Mouse (Mus musculus) midbrain, embryonic 14.5 days (tissue): ENCODE results near the gene Cp. TPM values are rescaled to one million over a fixed set of nuclear protein-coding genes. Genes with fewer than 3 reads are reported as not detected.
A peak's percentile ranks its signal among the peaks of the same experiment; 100 is the strongest.
"Not testable (repeated sequence)": the region's sequence is repeated elsewhere in the genome, so short reads cannot be mapped to it uniquely, and the experiment has no call there.

Experiments
- ATAC-seq: fragments of 200-750 bp; cut with Nextera tagmentation; 2 replicates; pipeline ENCODE4 v1.8.0; 2017; ENCODE audit warnings: moderate number of reproducible peaks, moderate library complexity; ENCODE audit not compliant: low FRiP score, low TSS enrichment
- DNase-seq: peaks from one replicate; pipeline ENCODE4 v3.0.0-alpha.2; 2015
- H3K27ac ChIP-seq: fragments of 300-500 bp; sonication (generic); replicated peaks from 2 replicates; pipeline ENCODE4 v1.5.1; 2014; ENCODE audit warnings: mild to moderate bottlenecking, low read depth, low read length, moderate library complexity
- H3K27me3 ChIP-seq: fragments of 300-500 bp; sonication (generic); 2 replicates; pipeline ENCODE4 v1.6.1; 2014; ENCODE audit warnings: low read length, control low read depth, mixed read lengths; ENCODE audit not compliant: control insufficient read depth, insufficient read depth
- H3K36me3 ChIP-seq: fragments of 300-500 bp; sonication (generic); 2 replicates; pipeline ENCODE4 v1.6.1; 2014; ENCODE audit warnings: low read length, control low read depth; ENCODE audit not compliant: control insufficient read depth, insufficient read depth
- H3K4me1 ChIP-seq: fragments of 300-500 bp; sonication (generic); 2 replicates; pipeline ENCODE4 v1.6.1; 2014; ENCODE audit warnings: mild to moderate bottlenecking, antibody characterized with exemption, low read length, control low read depth; ENCODE audit not compliant: control insufficient read depth, insufficient read depth
- H3K4me2 ChIP-seq: fragments of 300-500 bp; sonication (generic); 2 replicates; pipeline ENCODE4 v1.6.1; 2014; ENCODE audit warnings: mild to moderate bottlenecking, low read length, moderate library complexity
- H3K4me3 ChIP-seq: fragments of 300-500 bp; sonication (generic); replicated peaks from 2 replicates; pipeline ENCODE4 v1.5.1; 2014; ENCODE audit warnings: low read depth, low read length
- H3K9ac ChIP-seq: fragments of 300-500 bp; sonication (generic); replicated peaks from 2 replicates; pipeline ENCODE4 v1.6.1; 2014; ENCODE audit warnings: mild to moderate bottlenecking, low read length, moderate library complexity
- H3K9me3 ChIP-seq: fragments of 300-500 bp; sonication (generic); 2 replicates; pipeline ENCODE4 v1.6.1; 2016; ENCODE audit warnings: low read length, control low read depth, mixed read lengths; ENCODE audit not compliant: control insufficient read depth
- WGBS: fragments of 180-500 bp; shearing (Covaris S2); extraction: QIAGEN DNeasy Blood & Tissue Kit; methylation state at CpG from one replicate; pipeline ENCODE4 v1.1.7; 2014; 5-methylcytosine and 5-hydroxymethylcytosine counted together
- polyA plus RNA-seq: library from polyadenylated mRNA; unstranded; fragments of >200 nt; fragmentation: Nextera tagmentation; extraction: Ambion mirVana; gene quantifications from 2 replicates; pipeline ENCODE4 v1.2.1, GENCODE M21; 2014

The Cp gene
- polyA plus RNA-seq, 1 experiment from 2014 or later = 12.9 TPM

DNA sequence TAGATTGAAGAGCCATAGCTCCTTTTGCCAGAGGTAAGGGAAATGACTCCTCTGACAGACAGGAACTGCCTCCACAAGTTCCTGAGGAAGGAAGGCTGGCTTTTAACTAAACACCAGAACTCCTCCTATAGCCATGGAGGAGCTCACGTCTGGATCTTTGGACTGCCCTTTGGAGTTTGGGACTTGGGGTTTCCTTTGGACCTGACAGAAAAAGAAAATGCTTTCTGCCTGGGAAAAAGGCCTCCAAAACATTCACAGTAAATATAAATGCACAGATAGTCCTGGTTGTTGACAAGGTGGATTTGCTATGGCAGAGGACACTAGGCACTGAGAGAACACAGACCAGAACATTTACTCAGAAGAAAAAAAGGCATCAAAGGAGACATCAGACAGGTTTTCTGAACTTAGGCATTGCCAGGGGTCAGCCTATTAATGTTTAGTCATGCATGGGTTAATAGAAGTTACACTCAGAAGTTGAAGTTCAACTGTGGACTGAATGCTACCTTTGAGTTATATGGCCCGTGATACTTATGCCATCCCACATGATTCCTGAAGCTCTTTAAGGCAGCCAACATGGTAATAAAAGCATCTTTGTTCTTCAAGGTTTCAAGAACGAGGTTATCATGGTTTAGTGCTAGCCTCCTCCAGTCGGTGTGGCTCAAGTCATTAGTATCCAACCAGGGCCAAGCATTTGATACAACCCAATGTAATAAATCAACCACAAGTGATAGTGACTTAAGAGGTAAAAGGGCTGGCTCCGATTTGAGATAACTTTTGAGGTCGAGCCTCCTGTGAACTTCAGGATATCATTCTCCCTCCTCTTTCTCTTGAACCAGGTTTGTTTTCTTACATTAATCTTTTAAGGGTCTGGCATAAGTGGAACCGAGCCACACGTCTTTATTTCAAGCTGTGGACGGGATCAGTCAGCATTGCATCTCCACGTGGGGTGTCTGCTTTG, 77.2 kb downstream of the Cp start:
- H3K27me3 ChIP-seq = no peaks in the 10 kb centered on the region

DNA sequence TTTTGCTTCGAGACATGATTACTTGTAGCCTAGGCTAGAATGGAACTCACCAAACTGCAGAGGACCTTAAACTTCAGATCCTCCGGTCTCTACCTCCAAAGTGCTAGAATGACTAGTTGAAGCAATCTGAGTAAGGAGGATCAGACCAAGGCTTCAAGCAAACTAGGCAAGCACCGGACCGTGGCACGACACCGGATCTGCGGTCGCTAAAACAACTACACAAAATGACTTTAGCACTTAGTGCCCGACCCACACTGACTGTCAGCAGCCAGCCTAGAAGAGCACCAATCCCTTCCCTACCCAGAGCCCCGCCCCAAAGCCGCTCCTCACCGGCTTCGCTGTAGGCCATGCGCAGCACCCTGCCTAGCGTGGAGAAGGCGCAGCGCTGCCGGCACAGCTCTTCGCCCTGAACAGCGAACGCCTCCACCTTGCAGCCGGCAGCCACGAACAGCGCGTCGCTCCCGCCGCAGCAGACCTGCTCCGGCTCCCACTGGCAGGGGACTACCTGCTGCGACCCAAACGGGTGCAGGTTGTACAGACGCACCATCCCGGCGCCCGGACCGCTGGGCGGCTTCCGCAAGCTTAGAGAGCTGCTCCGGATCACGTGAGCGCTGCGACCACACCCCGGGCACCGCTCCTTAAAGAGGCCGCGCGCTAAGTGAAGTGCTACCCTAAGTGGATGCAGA, 78.0 kb downstream of the Cp start, which contains the start of gene Hps3:
Hps3 (minus strand) TSS at position 597 of the 686 bp plus-strand sequence.
- Histone ChIP-seq H3K9ac (peak within 1 kb of the TSS; percentile 71), H3K4me3 (peak within 1 kb of the TSS; percentile 86), H3K4me1 (0 out of 2 replicates have a peak, but pooled peaks cover 3% of the 10 kb centered on the region), H3K4me2 (peak within 1 kb of the TSS; percentile 80), H3K27ac (peak within 1 kb of the TSS; percentile 74), H3K27me3 (no peaks in the 10 kb centered on the region), H3K36me3 (no peaks in the 10 kb centered on the region), H3K9me3 (no peaks in the 10 kb centered on the region)
- under 1% methylated on average over 47 of the region's 47 CpGs for WGBS
- DNase-seq (peak; percentile 92), ATAC-seq (peak; percentile 98)

More for the DNA sequence above, 77.2 kb downstream of the Cp start:
- Histone ChIP-seq H3K4me1 (0 out of 2 replicates have a peak, but pooled peaks cover 3% of the 10 kb centered on the region), H3K4me3 (peak overlapping the region; percentile 86), H3K27ac (no peak overlapping the region), H3K4me2 (peak overlapping the region; percentile 80), H3K36me3 (no peaks in the 10 kb centered on the region), H3K9me3 (no peaks in the 10 kb centered on the region), H3K9ac (peak overlapping the region; percentile 71)
- WGBS = 26% methylated on average over 10 of the region's 10 CpGs
- DNase-seq (no peak), ATAC-seq (no peak)

DNA sequence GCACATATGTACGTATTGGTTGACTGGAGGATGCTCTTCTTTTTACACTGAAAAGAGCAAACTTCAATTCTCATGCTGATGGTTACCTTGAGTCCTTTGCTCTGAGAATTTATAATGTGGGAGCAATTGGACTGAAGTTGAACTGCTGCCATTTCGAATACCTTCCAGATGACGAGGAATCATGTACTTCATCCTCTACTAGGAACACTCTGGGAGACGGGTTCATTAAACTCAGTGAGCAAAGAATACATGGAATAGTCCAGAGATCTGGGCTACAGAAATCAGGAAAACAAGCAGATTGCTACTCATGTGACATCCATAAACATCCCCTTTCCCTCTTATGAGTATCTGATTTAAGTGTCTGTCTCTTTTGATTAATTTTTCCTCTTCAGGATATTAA, 79.2 kb downstream of the Cp start:
- Histone ChIP-seq H3K36me3 (no peaks in the 10 kb centered on the region), H3K4me3 (no peak overlapping the region), H3K9me3 (no peaks in the 10 kb centered on the region), H3K27ac (no peak overlapping the region), H3K4me1 (0 out of 2 replicates have a peak, but pooled peaks cover 3% of the 10 kb centered on the region), H3K27me3 (no peaks in the 10 kb centered on the region), H3K9ac (no peak overlapping the region), H3K4me2 (peak overlapping the region; percentile 80; the same call in 1 of the 2 replicates)
- WGBS = 83% methylated on average over 4 of the region's 4 CpGs
- ATAC-seq (no peak), DNase-seq (no peak)

DNA sequence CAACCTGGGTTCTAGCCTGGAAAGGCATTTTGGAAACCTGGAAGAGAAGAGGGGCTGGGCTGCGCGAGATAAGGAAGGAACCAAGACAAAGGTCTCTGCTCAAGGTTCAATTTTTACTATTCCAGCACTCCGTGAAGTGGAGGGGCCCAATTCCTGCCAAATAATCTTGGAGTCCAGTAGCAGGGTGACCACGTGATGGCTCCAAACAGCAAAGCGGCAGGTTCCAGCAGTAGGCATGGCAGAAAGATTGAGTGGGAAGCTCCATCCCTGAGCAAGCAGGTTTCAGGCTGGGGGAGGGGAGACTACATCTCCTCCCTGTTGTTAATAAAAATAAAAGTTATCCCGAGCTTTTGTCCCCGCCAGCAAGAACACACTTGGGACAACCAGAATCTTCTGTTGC, 84.6 kb downstream of the Cp start:
- H3K9ac ChIP-seq, H3K4me3 ChIP-seq, DNase-seq, H3K9me3 ChIP-seq, H3K27me3 ChIP-seq, ATAC-seq, H3K4me2 ChIP-seq, H3K4me1 ChIP-seq, H3K27ac ChIP-seq, H3K36me3 ChIP-seq: not testable (repeated sequence)
- 92% methylated on average over 7 of the region's 7 CpGs for WGBS

DNA sequence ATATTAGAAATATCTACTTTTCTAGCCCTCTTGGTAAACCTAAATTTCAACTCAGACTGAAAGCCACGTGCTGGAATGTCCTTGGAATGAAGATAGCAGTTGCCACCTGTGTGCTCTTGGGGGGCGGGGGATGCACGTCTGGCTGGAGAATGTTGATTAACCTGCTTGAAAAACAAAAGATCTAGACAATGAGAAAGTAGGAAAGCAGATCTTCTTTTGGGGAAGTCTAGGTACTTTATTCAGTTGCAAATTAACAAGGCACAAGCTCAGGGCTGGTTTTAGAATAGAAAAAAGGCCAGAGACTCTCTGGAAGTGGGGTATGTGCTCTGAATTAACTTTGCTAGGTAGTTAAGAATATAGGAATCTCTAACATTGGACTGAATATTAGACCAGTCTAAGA, 87.9 kb downstream of the Cp start:
- 65% methylated on average over 3 of the region's 3 CpGs for WGBS
- not testable (repeated sequence) for H3K36me3 ChIP-seq, H3K9ac ChIP-seq, H3K4me1 ChIP-seq, H3K4me3 ChIP-seq, H3K9me3 ChIP-seq, H3K4me2 ChIP-seq, DNase-seq, H3K27ac ChIP-seq, H3K27me3 ChIP-seq, ATAC-seq

DNA sequence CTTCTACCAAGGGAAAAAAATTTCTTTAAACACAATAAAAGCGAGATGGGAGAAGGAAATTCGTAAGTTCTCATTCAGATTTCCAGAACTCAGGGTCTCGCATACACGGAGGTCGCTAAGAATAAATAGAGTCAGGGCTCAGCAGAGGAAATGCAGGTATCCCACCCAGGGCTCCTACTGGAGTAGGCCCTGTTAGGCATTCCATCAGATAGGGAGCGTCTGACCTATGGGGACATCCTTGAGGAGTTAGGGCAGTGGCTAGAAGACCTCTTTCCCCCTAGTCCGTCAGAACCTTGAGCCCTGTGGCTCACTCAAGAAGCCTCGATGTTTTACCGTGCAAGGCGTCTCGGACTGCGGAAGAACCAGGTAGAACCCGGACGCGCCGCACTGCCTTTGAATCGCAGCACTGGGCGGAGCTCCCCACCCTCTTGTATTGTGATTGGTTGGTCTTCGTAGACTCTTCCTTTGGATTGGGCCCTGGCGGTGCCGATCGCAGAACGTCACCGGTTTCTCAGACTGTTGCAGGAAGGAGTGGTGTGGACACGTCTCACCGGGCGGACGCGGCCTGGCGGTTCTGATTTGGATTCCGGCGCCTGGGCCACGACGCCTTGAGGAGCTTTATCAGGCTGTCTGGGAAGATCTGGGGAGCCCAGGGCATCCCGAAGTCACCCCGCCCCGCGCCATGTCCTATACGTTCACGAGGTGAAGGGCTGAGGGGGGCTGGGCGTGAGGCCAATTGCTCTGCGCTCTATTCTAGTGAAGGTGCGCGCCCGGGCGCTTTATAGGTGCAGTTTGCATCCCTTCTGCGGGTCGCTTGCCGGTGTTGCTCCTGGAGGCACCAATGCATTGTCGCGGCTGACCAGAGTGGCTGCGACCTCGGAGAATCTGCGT, 100.7 kb downstream of the Cp start, which contains the start of gene Hltf:
Hltf (plus strand) TSS at position 506 of the 891 bp plus-strand sequence.
- H3K4me2 ChIP-seq = peak within 1 kb of the TSS; percentile 64
- peak within 1 kb of the TSS; percentile 60 for H3K9ac ChIP-seq
- DNase-seq (peak; percentile 96), ATAC-seq (peak; percentile 100)
- H3K4me1 ChIP-seq = peaks cover 9% of the 10 kb centered on the region
- WGBS = under 1% methylated on average over 51 of the region's 54 CpGs
- H3K4me3 ChIP-seq = peak within 1 kb of the TSS; percentile 57
- H3K27me3 ChIP-seq = no peaks in the 10 kb centered on the region
- H3K27ac ChIP-seq = peak within 1 kb of the TSS; percentile 78
- H3K9me3 ChIP-seq = no peaks in the 10 kb centered on the region
- peaks cover 4% of the 10 kb centered on the region; the same call in 1 of the 2 replicates for H3K36me3 ChIP-seq

DNA sequence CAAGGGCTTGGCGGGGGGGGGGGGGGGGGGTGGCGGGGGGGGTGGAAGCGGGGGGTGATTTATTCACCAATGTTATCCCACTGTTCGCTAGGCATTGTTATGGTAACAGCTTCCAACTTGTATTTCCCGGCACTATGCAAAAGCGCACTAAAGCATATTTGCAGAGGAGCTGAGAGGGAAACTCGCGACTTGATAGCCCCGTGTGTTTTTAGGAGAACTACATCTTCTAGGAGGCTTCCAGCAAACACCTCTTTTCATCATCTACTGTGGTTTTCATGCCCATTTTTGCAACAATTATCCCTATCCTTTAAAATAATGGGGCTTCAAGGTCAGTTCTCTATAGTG, 101.3 kb downstream of the Cp start:
- under 1% methylated on average over 8 of the region's 9 CpGs for WGBS
- Histone ChIP-seq H3K4me3 (peak overlapping the region; percentile 57), H3K4me2 (peak overlapping the region; percentile 64), H3K9me3 (no peaks in the 10 kb centered on the region), H3K27ac (peak overlapping the region; percentile 78), H3K4me1 (peaks cover 9% of the 10 kb centered on the region), H3K9ac (peak overlapping the region; percentile 60), H3K27me3 (no peaks in the 10 kb centered on the region), H3K36me3 (peaks cover 9% of the 10 kb centered on the region; the same call in 1 of the 2 replicates)
- no peak; the same call in 1 of the 2 replicates for ATAC-seq
- DNase-seq = peak; percentile 64
